Mouse (Mus musculus) olfactory bulb, adult 2 months (tissue): ENCODE data around the gene Ppp3ca.

ENCODE experiments used
- CTCF ChIP-seq: fragments of 200-500 bp; IDR thresholded peaks from 2 replicates; pipeline ENCODE4 v1.5.1; 2012; ENCODE audit warnings: low read depth, mild to moderate bottlenecking, low read length, moderate library complexity; ENCODE audit not compliant: insufficient read depth
- POLR2A ChIP-seq: fragments of 200-500 bp; IDR thresholded peaks from 2 replicates; pipeline ENCODE4 v1.6.1; 2012; ENCODE audit warnings: mild to moderate bottlenecking, low read depth, low read length, moderate library complexity; ENCODE audit not compliant: insufficient read depth

DNA sequence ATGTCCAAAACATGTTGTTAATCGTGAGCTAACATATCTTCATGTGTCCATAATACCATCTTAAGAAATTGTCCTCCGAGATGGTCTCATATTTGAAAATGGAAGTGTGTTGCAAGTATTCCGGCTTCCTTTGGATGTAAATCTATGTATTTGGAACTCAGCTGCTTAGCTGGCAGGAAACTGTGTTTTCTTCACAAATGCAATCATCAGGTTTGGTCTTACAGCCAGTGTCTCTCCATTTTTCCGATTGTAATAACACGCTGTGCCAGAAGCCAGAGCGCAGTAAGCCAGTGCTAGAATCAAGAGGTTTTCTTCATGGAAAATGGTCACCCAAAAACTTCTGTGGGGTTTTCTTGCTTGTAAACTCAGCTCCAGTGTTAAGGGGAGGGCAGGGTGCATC lies 104.3 kb downstream of the Ppp3ca start:
- TF ChIP-seq POLR2A (no peak), CTCF (no peak)
